Comparison of ENCODE assay signal across 8 mouse cellular contexts in genomic region chr11:116023771-116024355, GRCm38 (mm10). TPM values are rescaled to one million over a fixed set of nuclear protein-coding genes. Genes with fewer than 3 reads are reported as not detected.
DNase-seq lines count a peak whose midpoint lies in the region; ATAC-seq lines count a peak whose summit lies in the region.

No protein-coding gene starts in this region.

- H3K9ac ChIP-seq in hindbrain, embryonic 12.5 days, result peak overlapping the region; percentile 100
- peak overlapping the region; percentile 100 for H3K9ac ChIP-seq in lung, embryonic 15.5 days

- peak overlapping the region; percentile 97 for H3K4me3 ChIP-seq in hindbrain, embryonic 12.5 days
- peak overlapping the region; percentile 87 for H3K4me3 ChIP-seq in lung, embryonic 15.5 days

- H3K27me3 ChIP-seq in hindbrain, embryonic 12.5 days, result no peaks in the 10 kb centered on the region
- no peaks in the 10 kb centered on the region for H3K27me3 ChIP-seq in lung, embryonic 15.5 days

- peak overlapping the region; percentile 59 for H3K4me2 ChIP-seq in hindbrain, embryonic 12.5 days (replicated peaks)
- peak overlapping the region; percentile 49 for H3K4me2 ChIP-seq in lung, embryonic 15.5 days

- H3K27ac ChIP-seq in hindbrain, embryonic 12.5 days, result peak overlapping the region; percentile 99
- H3K27ac ChIP-seq in lung, embryonic 15.5 days, result peak overlapping the region; percentile 99

- no peaks in the 10 kb centered on the region for H3K9me3 ChIP-seq in hindbrain, embryonic 12.5 days (replicated peaks)
- no peaks in the 10 kb centered on the region for H3K9me3 ChIP-seq in lung, embryonic 15.5 days

- H3K4me1 ChIP-seq in hindbrain, embryonic 12.5 days, result peaks cover 13% of the 10 kb centered on the region
- H3K4me1 ChIP-seq in lung, embryonic 15.5 days, result peaks cover 17% of the 10 kb centered on the region

- peaks cover 15% of the 10 kb centered on the region for H3K36me3 ChIP-seq in hindbrain, embryonic 12.5 days
- H3K36me3 ChIP-seq in lung, embryonic 15.5 days, result peaks cover 17% of the 10 kb centered on the region

- peak; percentile 90 for DNase-seq in MN1 (ENCODE audit: low spot score)
- DNase-seq in cerebellum, adult 11-12 months, result peak; percentile 91
- peak; percentile 76 to 81 for DNase-seq in layer of hippocampus, postnatal 10 days (ENCODE audit: low spot score in 2 of 2)
- DNase-seq in ovary, postnatal 36 days (ENCODE audit: low spot score), result peak; percentile 82
- DNase-seq in urinary bladder, adult 18-20 months (ENCODE audit: low spot score in 2 of 2), result peak; percentile 84

- under 1% methylated on average over 57 of the region's 57 CpGs for WGBS in hindbrain, embryonic 12.5 days
- WGBS in lung, embryonic 15.5 days, result under 1% methylated on average over 55 of the region's 57 CpGs

- peak; percentile 67 for ATAC-seq in frontal cortex, adult (ENCODE audit: low TSS enrichment)
- peak; percentile 73 for ATAC-seq in hindbrain, embryonic 12.5 days (ENCODE audit: low FRiP score)
- ATAC-seq in lung, embryonic 15.5 days (ENCODE audit: borderline replicate concordance, extremely low read depth, low FRiP score, low TSS enrichment), result peak; percentile 73

RNA-seq across cellular contexts. Expression of gene H3f3b, which starts 3.9 kb away (rescaled TPM):
- 2,216 and 2,474 TPM in 2 replicates for polyA plus RNA-seq in hindbrain, embryonic 12.5 days (2016; fragmentation: Nextera tagmentation; extraction: Ambion mirVana)
- total RNA-seq in layer of hippocampus, postnatal 10 days (2021), result 100 to 1,000 TPM; 400 to 469 TPM
- polyA plus RNA-seq in lung, embryonic 15.5 days (2015; fragmentation: Nextera tagmentation; extraction: Ambion mirVana), result 1,879 and 1,955 TPM in 2 replicates

RNA-seq across cellular contexts. Expression of gene Unk, which starts 6.3 kb away (rescaled TPM):
- 48.8 and 49.1 TPM in 2 replicates for polyA plus RNA-seq in hindbrain, embryonic 12.5 days (2016; fragmentation: Nextera tagmentation; extraction: Ambion mirVana)
- total RNA-seq in layer of hippocampus, postnatal 10 days (2021), result 10 to 100 TPM; 23.9 to 28.1 TPM
- polyA plus RNA-seq in lung, embryonic 15.5 days (2015; fragmentation: Nextera tagmentation; extraction: Ambion mirVana), result 37.0 and 37.7 TPM in 2 replicates

RNA-seq across cellular contexts. Expression of gene Galk1, which starts 11.3 kb away (rescaled TPM):
- 109 and 115 TPM in 2 replicates for polyA plus RNA-seq in hindbrain, embryonic 12.5 days (2016; fragmentation: Nextera tagmentation; extraction: Ambion mirVana)
- total RNA-seq in layer of hippocampus, postnatal 10 days (2021), result 10 to 100 TPM; 20.5 to 24.7 TPM
- 215 and 229 TPM in 2 replicates for polyA plus RNA-seq in lung, embryonic 15.5 days (2015; fragmentation: Nextera tagmentation; extraction: Ambion mirVana)

RNA-seq across cellular contexts. Expression of gene Itgb4, which starts 49.4 kb away (rescaled TPM):
- polyA plus RNA-seq in hindbrain, embryonic 12.5 days (2016; fragmentation: Nextera tagmentation; extraction: Ambion mirVana), result 1.7 and 2.1 TPM in 2 replicates
- 1 to 10 TPM in 1 of 2 experiments, under 1 TPM in 1; 0.85 to 1.3 TPM for total RNA-seq in layer of hippocampus, postnatal 10 days (2021)
- polyA plus RNA-seq in lung, embryonic 15.5 days (2015; fragmentation: Nextera tagmentation; extraction: Ambion mirVana), result 2.6 and 3.4 TPM in 2 replicates

RNA-seq across cellular contexts. Expression of gene Unc13d, which starts 53.9 kb away (rescaled TPM):
- 1.6 and 1.7 TPM in 2 replicates for polyA plus RNA-seq in hindbrain, embryonic 12.5 days (2016; fragmentation: Nextera tagmentation; extraction: Ambion mirVana)
- 1 to 10 TPM; 1.3 TPM for total RNA-seq in layer of hippocampus, postnatal 10 days (2021)
- polyA plus RNA-seq in lung, embryonic 15.5 days (2015; fragmentation: Nextera tagmentation; extraction: Ambion mirVana), result 4.1 and 6.4 TPM in 2 replicates

Comparison
In these comparisons a context has a peak if more than half of its experiments do, and no peak if none do; other contexts are left out.
1. Peak in every context shown above with its lines: DNase-seq, ATAC-seq, H3K4me3 ChIP-seq and H3K27ac ChIP-seq.